Mouse (Mus musculus): ENCODE measurements at regions not wholly inside any gene's neighbourhood (a gene's known extent, or its start where the extent isn't known, plus 50 kb on each side); places are given as distances from the start of the nearest gene placed in this dataset.

DNA sequence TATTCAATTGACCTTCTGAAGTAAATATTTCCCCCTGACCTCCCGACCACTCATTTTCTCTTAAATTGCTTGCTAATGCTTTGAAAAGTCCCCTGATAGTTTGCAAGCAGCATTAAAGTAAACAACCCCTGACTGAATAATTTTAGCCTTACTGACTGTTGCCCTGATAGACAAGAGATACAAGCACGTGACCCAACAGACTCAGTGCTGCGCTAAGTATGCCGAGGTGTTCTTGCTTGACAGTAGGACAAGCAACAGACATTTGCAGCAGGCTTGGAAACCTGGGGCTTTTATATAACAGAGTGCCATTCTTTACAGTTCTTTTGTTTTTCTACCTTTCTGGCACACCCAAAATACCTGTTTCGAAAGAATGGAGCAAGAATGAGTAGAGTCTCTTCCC is 2779.9 kb upstream of the Gm7489 start:
- DNase-seq = no peak

DNA sequence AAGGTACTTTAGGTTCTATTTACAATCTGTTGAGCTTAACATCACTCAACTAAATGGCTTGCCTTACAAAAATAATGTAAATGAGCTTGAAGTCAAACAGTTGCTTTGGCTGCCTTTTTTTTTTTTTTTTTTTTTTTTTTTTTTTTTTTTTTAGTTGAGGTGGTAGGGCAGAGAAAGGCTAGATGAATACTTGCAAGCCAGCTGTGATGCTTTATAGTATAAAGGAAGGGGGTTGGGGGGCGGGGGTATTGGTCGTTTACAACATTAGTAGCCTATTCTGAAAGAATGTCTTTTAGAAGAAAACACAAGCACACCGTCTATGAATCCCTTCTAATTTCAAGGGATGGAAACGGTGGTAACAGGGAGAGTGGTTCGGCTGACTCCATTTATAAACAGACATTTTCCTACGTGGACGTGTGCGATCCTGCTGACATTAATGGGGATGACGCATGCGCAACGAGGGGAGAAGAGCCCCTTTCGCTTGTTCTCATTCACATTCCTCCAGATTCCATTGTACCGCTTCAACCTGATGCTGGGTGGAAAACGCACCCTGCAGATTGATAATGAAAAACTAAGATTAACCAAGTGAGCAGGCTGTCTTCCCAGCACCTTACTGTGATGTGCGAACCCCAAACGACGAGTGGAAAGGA is 2779.2 kb upstream of the Gm7489 start:
- DNase-seq = no peak

DNA sequence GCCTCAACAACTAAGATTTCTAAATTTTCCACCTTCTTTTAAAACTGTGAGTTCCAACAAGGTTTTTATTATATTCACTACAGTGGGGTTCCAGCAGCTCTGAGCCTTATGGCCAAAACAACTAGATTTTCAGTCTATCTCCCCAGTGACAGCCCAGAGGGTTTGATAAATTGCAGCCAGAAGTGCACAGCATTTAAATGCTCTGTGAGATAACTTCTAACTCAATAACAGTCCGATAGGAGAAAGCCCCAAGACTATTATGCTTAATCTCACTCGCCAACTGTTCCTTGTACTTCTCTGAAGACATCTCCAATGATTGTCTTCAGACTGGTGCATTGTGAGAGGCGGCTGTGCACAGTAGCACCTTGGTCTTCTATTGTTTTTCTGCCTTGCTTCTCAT is 2774.5 kb upstream of the Gm7489 start:
- no peak for DNase-seq

DNA sequence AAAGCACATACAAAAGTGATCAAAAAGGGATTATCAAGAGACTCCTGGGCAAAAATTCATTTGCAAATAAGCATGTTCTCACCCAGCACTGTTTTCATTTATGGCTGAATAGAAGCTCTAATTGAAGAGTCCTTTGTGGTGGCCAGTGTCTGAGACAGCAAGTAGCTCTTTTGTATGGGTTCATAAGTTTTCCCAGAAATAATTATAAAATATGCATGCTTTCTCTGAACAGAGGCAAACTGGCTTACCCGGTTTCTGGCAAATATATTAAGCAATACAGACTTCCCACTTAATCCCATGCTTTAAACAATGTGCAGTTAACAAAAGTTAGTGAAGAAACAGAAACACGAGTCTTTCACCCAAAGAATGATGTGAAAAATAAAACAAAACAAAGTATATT is 2758.8 kb upstream of the Gm7489 start:
- no peak for DNase-seq

DNA sequence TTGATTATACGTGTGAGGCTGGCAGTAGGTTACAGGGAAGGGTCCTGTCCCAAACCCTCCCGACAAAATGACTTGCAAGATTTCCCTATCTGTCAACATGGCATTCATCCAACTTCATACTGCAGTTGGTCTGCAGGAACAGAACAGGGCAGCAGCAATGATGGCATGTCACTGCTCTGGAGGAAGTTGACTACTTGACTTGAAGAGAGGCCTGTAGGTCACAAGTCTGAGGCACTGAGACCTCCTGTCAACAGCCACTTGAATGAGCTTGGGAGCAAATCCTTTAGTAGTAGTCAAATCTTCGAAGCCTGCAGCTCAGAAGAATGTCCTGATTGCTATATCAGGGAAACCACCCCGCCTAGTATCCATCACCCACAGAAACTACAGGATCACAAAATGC is 2753.7 kb upstream of the Gm7489 start:
- DNase-seq = no peak

DNA sequence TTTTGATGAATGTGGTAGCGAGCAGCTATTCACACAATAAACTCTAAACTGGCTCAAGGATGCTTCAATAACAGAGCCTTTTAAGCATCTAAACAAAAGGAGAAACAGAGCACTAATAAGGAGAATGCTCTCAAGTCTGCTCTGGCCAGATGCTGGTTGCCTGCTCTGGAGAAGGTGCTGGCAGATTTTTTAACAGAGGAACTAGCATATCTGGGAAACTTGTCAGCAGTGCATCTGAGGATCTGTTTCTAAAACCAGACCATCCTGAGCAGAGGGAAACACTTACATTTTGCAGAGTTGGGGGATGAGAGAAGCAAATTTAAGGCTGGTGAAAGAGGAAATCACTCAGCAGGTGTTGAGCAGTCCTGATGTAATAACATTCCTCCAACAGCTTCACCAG is 2748.6 kb upstream of the Gm7489 start:
- no peak for DNase-seq

DNA sequence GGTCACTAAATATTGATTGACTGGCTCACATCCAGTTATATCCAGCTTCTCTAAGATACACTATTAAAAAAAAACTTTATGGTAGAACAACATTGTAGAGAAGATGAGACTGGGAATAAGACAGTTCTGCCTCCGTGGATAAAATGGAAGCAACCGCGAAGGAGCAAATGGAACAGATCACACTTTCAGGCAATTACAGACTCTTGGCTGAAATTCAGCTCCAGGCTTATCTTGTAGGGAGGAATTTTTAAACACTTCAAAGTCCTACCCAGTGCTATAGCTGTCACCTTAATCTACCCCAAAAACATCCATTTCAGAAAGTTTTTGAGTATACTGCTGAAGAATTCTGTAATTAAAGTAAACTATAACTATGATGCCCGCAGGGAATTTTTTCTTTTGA is 2745.2 kb upstream of the Gm7489 start:
- DNase-seq = no peak

DNA sequence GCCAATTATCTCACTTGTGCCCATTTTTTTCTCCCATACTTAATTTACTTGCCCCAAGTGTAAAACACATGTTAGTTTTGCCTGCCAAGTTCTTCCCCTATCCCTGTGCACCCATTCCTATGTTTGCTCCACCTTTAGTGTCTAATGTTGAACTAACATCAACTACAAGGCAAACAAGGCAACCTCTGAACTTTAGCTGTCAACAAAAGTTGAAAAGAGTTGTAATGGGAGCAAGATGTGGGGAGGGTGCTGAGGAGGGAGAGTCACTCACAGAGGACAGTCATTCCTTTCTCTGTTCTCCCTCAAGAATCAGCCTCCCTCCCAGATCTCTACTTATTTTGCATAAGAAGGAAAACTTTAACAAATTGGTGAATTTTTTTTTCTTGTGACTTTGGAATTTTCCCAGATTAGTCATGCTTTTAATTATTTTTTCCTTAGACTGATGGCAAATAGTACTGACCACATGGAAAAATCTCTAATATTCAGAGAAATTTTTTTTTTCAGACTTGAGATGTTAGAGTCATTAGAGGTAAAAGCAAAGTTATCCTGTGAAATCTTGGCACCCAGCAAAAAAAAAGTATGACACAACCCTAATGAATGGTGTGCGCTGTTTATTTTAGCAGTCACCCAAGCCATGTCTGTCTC is 2710.6 kb upstream of the Gm7489 start:
- no peak for DNase-seq

DNA sequence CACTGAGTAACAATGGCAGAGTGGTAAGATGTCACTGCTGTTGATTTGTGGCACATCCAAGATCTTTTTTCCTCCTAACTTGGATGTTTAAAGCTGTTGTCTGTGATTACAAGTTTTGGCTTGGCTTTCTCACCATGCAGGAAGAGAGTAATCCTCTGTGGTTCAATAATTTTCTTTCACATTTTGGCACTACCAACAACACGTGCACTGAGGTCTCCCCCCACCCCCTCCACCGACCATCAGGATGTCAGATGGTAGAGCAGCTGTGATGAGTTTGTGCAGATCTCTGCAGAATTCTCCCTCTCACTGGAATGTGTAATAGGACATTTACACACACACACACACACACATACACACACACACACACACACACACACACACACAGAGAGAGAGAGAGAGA is 2708.2 kb upstream of the Gm7489 start:
- DNase-seq = no peak

DNA sequence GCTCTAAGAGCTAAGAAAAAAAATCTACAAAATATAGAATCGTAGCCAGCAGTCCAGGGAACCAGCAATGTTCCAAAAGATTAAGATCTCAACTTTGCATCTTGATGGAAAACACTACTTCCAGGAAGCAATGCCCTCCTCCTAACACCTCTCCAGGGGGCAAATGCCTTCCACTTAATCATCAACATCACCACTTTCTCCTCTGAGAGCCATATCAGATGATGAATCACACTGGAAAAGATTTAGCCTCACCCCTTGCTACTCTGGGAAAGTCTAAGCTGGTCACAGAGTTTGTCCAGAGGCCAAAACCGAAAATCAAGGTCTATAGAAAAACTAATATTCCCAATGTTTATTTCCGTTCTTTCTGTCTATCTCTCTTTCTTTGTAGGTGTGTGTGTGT is 2695.6 kb upstream of the Gm7489 start:
- no peak for DNase-seq

DNA sequence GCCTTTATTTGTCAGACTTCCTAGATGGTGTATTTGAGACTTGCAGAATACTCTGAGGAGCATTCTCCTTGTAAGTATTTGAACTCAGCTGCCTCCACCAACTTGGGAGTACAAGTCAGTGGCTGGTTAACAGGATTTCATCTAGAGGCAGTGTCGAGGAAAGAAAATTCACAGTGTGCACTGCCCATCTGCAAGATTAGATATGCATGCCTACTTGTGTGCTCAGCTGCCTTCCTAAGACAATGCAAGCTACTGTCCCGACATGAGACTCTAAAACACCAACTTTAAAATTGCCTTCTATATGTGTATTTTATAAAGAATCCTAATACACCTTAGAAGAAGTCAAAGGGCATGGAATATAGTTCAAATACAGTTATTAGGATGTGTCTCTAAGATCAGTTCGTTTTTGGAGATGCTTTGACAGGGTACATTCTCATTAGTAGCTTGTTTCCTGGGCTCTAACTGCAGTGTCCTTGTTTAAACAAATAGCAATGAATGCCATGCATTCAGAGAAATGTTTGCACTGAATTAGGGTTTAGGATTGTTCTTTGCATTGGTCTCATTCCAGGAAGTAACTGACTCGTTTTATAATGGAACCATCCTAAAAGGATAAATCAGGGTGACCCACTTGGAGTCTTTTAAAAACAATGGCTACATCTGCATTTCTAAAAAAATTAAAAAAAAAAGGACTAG is 2687.1 kb upstream of the Gm7489 start:
- DNase-seq = no peak

DNA sequence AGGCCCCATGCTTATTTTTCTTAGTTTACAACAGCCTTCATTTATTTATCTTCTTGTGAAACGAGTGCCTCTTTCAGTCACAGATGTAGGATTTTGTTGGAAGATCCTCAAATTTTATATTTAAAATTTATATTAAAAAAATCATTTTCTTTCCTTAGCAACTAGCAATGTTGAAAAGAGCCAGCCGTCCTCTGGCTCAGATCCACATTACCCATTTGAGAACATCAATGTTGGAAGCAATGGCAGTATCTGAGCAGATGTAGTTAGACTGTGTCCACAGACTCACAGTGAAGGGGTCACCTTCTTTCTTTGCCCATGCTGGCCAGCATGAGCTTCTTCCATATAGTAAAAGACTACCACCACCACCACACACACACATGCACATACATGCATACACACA is 2681.4 kb upstream of the Gm7489 start:
- no peak for DNase-seq

DNA sequence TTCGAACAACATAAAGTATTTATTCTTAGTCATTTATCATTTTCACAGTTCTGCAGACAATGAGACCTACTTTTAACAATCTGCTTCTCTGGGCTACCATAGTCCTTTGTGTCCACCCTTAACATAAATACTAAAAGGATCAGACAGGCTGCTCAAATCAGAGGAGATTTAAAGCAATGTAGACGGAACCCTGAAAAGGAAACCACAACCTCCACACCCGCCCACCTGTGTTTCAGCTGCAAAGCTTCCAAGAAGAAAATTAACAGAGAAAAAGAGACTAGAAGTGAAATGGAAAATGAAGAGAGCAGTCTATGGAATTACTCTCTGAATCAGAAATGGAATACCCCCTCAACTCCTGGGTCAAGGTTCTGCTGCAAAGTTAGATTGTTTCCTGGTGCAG is 2678.7 kb upstream of the Gm7489 start:
- no peak for DNase-seq

DNA sequence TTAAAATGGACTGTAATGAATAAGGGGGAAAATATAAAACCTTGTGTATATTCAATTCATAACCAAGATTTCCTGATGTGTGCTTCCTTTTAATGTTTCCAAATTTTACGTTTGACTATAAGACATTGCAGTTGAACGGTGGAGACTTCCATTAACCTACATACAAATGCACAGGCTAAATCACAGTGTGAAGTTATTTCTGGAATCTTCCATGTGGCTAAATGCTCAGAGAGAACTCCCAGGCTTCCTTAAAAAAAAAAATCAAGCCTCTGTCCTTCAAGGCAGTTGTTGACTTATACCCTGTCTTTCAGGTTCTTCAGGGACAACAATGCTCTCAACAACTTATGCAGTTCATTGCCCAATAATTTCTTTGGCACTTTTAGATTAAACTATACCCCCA is 2677.9 kb upstream of the Gm7489 start:
- DNase-seq = no peak

DNA sequence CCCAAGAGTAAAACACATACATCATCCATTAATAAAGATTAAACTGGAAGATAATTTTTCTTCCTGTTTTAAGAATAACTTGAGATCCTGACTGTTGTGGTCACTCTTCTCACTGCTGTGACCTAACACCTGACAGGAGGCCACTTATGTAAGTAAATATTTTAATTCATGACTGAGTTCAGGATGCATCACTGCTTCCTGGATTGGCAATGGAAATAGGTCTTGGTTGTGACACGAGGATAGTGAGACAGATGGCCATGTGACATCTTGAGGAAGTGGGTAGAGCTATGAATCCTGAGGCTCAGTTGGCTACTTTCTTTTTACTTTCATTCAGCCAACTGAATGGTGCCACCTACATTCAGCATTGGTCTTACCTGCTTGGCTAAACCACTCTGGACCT is 2649.8 kb upstream of the Gm7489 start:
- no peak for DNase-seq

DNA sequence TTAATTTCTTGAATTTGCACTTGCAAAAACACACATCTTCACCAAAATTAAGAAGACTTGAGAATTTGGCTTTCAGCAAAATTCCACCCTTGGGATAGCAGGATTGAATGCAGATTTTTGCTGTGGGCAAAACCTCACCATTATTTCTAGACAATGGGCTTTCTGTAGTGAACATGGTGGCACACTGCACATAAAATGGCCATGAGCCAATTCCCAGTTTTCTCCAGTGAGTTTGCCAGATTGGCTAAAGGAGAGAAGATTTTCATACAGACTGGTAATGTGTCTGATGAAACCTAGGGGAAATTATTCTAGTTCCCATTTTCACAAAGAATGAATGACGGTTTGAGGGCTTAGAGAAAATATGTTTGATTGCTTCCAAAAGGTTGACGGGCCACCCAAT is 2640.1 kb upstream of the Gm7489 start:
- no peak for DNase-seq

DNA sequence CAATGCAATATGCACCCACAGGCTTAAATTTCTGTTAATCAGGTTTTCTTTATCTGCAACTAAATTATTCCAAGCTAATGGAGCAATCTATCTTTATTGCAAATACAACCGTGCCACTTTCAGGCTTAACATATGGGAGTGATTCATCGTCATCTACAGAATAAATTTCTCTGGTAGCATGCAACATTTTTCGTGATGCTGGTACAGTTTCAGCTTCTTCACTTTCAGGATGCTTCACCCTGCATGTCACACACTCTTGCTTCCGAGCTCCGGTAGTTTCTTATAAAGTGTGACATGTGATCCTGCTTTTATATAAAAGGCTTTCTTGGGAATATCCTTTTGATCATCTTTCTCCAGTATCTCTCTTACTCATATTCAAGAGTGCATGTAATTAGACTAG is 2637.4 kb upstream of the Gm7489 start:
- no peak for DNase-seq

DNA sequence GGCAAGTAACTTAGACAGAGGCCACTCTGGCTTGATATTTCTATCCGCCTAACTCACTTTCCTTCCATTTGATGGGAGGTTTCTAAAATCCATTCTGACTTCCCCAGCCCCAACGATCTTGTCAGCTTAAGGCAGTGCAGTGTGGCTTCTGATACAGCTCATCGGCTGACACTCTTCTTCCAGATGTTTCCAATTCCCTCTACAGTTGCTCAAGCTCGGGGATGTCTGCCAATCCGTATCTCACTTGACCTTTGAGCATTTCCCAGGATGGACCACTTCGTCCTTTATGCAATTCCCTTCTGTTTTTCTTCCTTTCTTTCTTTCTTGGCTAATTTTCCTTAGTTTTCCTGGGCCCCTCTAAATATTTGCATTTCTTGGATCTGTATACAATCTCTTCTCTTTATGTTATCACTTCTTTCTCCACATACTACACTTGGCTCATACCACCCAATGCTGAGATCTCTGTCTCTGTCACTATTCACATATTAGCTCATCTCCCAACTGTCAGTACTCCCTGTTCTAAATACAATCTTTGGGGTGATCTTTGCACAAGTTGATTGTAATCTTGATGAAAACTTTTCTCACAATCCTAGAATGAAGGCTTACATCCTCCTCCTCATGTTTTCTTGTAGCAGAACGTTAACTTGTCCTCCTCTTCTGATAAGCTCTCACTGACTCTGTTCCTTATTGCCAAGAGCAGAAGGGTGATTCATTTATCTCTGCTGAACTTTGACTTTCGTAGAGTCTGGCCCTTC is 2636.5 kb upstream of the Gm7489 start:
- DNase-seq = no peak

DNA sequence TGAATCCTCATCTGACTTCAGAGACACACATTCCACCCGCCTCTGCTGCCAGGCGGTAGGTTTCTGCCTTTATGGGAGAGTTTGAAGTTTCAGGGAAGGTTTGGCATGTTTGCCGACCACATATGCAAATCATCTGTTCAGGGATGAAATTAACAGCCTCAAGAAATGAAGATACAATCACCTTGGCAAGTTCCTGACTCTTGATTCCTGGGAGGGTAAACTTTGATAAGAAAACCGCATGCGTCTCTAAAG is 2636.0 kb upstream of the Gm7489 start:
- no peak for DNase-seq

DNA sequence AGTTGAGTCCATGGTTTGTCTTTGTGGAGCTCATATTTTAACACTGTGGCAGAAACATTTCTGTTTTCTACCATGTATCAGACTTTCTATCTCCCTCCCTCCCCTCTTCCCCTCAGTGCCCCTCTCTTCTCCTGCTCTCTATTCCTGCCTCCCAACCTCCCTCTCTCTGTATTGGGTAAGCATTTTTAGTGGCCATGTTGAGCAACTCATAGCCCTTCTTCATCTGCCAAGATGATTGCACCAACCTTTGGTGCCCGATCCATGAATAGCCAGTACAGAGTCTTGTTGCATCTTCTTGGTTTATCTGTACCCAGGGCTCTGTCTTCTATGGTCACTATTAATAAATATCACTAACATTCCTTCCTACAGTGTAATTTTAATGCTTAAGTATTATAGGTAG is 2630.6 kb upstream of the Gm7489 start:
- DNase-seq = no peak

DNA sequence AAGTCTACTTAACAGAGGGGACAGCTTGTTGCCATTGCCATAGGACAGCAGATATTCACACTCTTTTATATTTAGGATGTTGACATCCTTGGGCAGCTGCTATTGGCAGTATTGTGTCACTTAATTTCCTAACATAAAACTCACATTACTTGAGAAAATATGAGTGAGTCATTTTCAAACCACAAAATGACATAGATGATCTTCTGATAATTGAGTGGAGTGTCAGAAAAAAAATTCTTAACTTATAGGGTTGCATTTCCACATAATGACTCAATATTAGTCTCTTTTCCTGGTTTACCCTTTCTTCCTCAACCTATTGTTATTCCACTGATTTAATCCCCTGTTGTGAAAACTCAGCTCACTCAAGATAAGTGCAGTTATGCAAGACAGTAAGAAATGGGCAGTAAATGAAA is 2629.5 kb upstream of the Gm7489 start:
- no peak for DNase-seq

DNA sequence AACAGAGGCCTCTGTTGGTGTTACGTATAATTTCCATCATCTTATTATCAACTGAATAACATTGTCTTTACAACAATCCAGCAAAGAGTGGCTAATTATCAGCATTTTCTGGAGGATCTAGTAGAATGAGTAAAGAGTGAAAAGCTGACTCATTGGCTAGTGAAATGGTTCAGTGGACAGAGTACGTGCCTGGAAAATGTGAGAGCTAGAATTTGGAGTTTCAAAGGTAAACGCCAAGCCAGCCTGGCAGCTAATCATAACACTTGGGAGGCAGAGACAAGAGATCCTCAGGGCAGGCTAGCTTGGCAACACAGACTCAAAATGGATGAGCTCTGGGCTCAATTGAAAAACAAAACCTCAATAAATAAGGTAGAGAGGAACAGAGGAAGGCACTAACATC is 2628.0 kb upstream of the Gm7489 start:
- DNase-seq = no peak

DNA sequence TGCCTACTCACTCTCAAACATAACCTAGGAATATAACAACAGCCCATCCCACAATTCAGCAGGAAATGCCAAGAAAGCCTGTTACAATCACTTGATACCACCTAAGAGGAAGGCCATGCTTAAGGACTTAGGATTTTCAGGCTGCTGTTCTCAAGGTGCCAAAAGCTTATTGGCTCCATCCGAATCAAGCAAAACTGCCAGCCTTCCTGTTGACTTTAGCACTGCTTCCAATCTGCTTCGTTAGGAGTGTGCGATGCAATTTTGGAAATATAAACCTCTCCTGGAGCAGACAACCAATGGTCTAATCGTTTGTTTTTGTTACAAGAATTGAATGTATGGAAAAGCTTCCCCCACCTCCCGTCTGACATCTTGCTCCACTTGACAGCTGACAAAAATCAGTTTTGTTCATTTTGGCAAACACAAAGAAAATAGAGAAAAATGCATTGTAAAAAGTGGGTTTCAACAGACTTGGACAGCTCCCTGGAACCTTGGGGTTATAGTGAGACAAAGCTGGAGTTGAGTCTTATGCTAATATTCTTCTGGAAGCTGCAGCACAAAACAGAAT is 2620.0 kb upstream of the Gm7489 start:
- no peak for DNase-seq

DNA sequence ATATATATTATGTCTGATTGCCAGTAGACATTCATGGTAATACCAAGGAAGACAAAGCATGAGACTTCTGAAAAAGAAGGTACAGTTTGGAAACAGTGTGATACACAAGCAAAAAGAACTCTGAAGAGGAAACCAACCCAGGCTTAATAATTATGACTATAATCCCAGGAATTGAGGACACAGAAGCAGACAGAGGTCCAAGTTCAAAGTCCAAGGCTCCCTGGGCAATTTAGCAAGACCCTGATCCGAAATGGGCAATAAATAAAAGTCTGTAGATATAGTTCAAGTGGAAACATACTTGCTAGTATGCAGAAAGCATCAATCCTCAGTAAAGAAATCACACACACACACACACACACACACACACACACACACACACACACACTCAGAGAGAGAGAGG is 2618.7 kb upstream of the Gm7489 start:
- DNase-seq = no peak

All from cerebellum, adult 9-11 months (tissue).